Mouse (Mus musculus) neural tube, embryonic 14.5 days (tissue): ENCODE measurements around the gene Zfp459. TPM values are rescaled to one million over a fixed set of nuclear protein-coding genes. Genes with fewer than 3 reads are reported as not detected.

Experiments
- polyA plus RNA-seq: library from polyadenylated mRNA; unstranded; fragments of >200 nt; fragmentation: Nextera tagmentation; extraction: Ambion mirVana; gene quantifications from 2 replicates; pipeline ENCODE4 v1.2.1, GENCODE M21; 2014

The Zfp459 gene
- polyA plus RNA-seq, 1 experiment from 2014 or later, result 1.2 TPM

Other genes with a start within 250 kb of the Zfp459 start
- gene Rsl1, start 248.2 kb downstream of the Zfp459 start, polyA plus RNA-seq, result 4.5 and 5.2 TPM in 2 replicates
- 2.2 and 2.4 TPM in 2 replicates for gene Zfp455, start 226.9 kb downstream of the Zfp459 start, polyA plus RNA-seq
- 7.6 and 10.4 TPM in 2 replicates for gene Zfp458, start 143.0 kb downstream of the Zfp459 start, polyA plus RNA-seq
- gene Zfp457, start 114.9 kb downstream of the Zfp459 start, polyA plus RNA-seq, result 1.3 and 1.8 TPM in 2 replicates
- gene Zfp595, start 88.8 kb downstream of the Zfp459 start, polyA plus RNA-seq, result 1.8 and 3.0 TPM in 2 replicates
- gene Gm28044, start 60.9 kb downstream of the Zfp459 start, polyA plus RNA-seq, result not detected in 2 replicates
- 0.84 and 1.0 TPM in 2 replicates for gene Zfp953, start 60.8 kb downstream of the Zfp459 start, polyA plus RNA-seq
- not detected in 2 replicates for gene Gm28041, start 45.7 kb downstream of the Zfp459 start, polyA plus RNA-seq
- gene Zfp456, start 45.6 kb downstream of the Zfp459 start, polyA plus RNA-seq, result 0.59 and 0.80 TPM in 2 replicates
- gene Zfp429, start 21.6 kb downstream of the Zfp459 start, polyA plus RNA-seq, result 3.4 and 3.5 TPM in 2 replicates
- 5.3 and 7.6 TPM in 2 replicates for gene Zfp874a, start 30.2 kb upstream of the Zfp459 start, polyA plus RNA-seq
- gene Zfp874b, start 62.8 kb upstream of the Zfp459 start, polyA plus RNA-seq, result 2.7 and 3.5 TPM in 2 replicates
- gene Zfp58, start 79.1 kb upstream of the Zfp459 start, polyA plus RNA-seq, result 11.0 and 12.6 TPM in 2 replicates
- not detected in 2 replicates for gene Gm26965, start 104.7 kb upstream of the Zfp459 start, polyA plus RNA-seq
- gene Zfp87, start 104.8 kb upstream of the Zfp459 start, polyA plus RNA-seq, result 40.4 and 42.6 TPM in 2 replicates
- 17.8 and 18.4 TPM in 2 replicates for gene Zfp748, start 132.4 kb upstream of the Zfp459 start, polyA plus RNA-seq
- 6.1 and 7.2 TPM in 2 replicates for gene Zfp729b, start 188.3 kb upstream of the Zfp459 start, polyA plus RNA-seq
- gene Gm49345, start 216.4 kb upstream of the Zfp459 start, polyA plus RNA-seq, result 1.2 TPM in 1 of 2 replicates, not detected in the other
- gene Zfp729a, start 216.4 kb upstream of the Zfp459 start, polyA plus RNA-seq, result 4.1 and 5.1 TPM in 2 replicates